8 mouse cellular contexts compared by ENCODE assay signal in genomic region chr14:52044901-52045678, GRCm38 (mm10). TPM values are rescaled to one million over a fixed set of nuclear protein-coding genes. Genes with fewer than 3 reads are reported as not detected.
DNase-seq lines count a peak whose midpoint lies in the region; ATAC-seq and TF ChIP-seq lines count a peak whose summit lies in the region.
"Had no signal": no experiment of that assay in that cellular context is flagged by ENCODE, and none has a peak within 500 bp of the region (broad histone marks: within the 10 kb centered on the region; RNA-seq: fewer than 3 reads in every experiment).

No protein-coding gene starts in this region.

- WGBS in cerebellum, adult 2 months, result 16% methylated on average over 8 of the region's 8 CpGs
- WGBS in forebrain, embryonic 15.5 days, result 13% methylated on average over 8 of the region's 8 CpGs
- 8% methylated on average over 8 of the region's 8 CpGs for WGBS in midbrain, embryonic 13.5 days

- peak; percentile 28 for DNase-seq in ovary, postnatal 36 days (ENCODE audit: low spot score)
- no peak for DNase-seq in ovary, postnatal 10 days (ENCODE audit: low spot score)
- peak; percentile 58 to 61 for DNase-seq in cerebellum, adult 2 months
- peak; percentile 38 for DNase-seq in kidney, postnatal 14 days
- no peak for DNase-seq in adipocyte (ENCODE audit: low spot score)

- H3K9me3 ChIP-seq in forebrain, embryonic 15.5 days, result no peaks in the 10 kb centered on the region
- H3K9me3 ChIP-seq in midbrain, embryonic 13.5 days, result no peaks in the 10 kb centered on the region

- peak; percentile 60; the same call in 1 of the 2 replicates for ATAC-seq in forebrain, embryonic 15.5 days (replicated peaks)
- peak; percentile 83 for ATAC-seq in midbrain, embryonic 13.5 days

- no peak for TF ChIP-seq POLR2A in cerebellum, adult 2 months (IDR thresholded peaks at IDR 0.05; ENCODE audit: borderline replicate concordance, insufficient read depth, low read length)

- no peak overlapping the region for H3K4me2 ChIP-seq in forebrain, embryonic 15.5 days (replicated peaks)
- no peak overlapping the region for H3K4me2 ChIP-seq in midbrain, embryonic 13.5 days (replicated peaks)

- no peak overlapping the region for H3K4me3 ChIP-seq in cerebellum, adult 2 months (replicated peaks; ENCODE audit: insufficient read depth, low read depth, low read length)
- no peak overlapping the region for H3K4me3 ChIP-seq in forebrain, embryonic 15.5 days
- H3K4me3 ChIP-seq in midbrain, embryonic 13.5 days (replicated peaks), result no peak overlapping the region

- H3K27me3 ChIP-seq in cerebellum, adult 2 months (ENCODE audit: control insufficient read depth, insufficient read depth, low read length), result no peaks in the 10 kb centered on the region
- H3K27me3 ChIP-seq in forebrain, embryonic 15.5 days, result no peaks in the 10 kb centered on the region
- no peaks in the 10 kb centered on the region for H3K27me3 ChIP-seq in midbrain, embryonic 13.5 days

- H3K27ac ChIP-seq in cerebellum, adult 2 months (ENCODE audit: insufficient read depth, low read length), result no peak overlapping the region
- no peak overlapping the region for H3K27ac ChIP-seq in forebrain, embryonic 15.5 days (replicated peaks)
- no peak overlapping the region for H3K27ac ChIP-seq in midbrain, embryonic 13.5 days

- H3K4me1 ChIP-seq in cerebellum, adult 2 months (ENCODE audit: control insufficient read depth, insufficient read depth, low read length), result peaks cover 8% of the 10 kb centered on the region; the same call in 1 of the 2 replicates
- peaks cover 5% of the 10 kb centered on the region for H3K4me1 ChIP-seq in forebrain, embryonic 15.5 days
- H3K4me1 ChIP-seq in midbrain, embryonic 13.5 days (replicated peaks), result peaks cover 19% of the 10 kb centered on the region

- H3K36me3 ChIP-seq in forebrain, embryonic 15.5 days, result no peaks in the 10 kb centered on the region
- no peaks in the 10 kb centered on the region for H3K36me3 ChIP-seq in midbrain, embryonic 13.5 days

- TF ChIP-seq CTCF in cerebellum, adult 2 months (IDR thresholded peaks at IDR 0.05; ENCODE audit: borderline replicate concordance, insufficient read depth, low read depth, low read length), result peak; percentile 65; the same call in 1 of the 2 replicates

- H3K9ac ChIP-seq in forebrain, embryonic 15.5 days (replicated peaks), result no peak overlapping the region
- H3K9ac ChIP-seq in midbrain, embryonic 13.5 days (replicated peaks), result no peak overlapping the region

RNA-seq across cellular contexts. Expression of gene Olfr221, which starts 2.8 kb away (rescaled TPM):
- polyA plus RNA-seq in cerebellum, adult 2 months (2012; rRNA removed), result 0.03 and 0.10 TPM in 2 replicates
- polyA plus RNA-seq in forebrain, embryonic 15.5 days (2015; fragmentation: Nextera tagmentation; extraction: Ambion mirVana), result not detected in 2 replicates
- polyA plus RNA-seq in midbrain, embryonic 13.5 days (2015; fragmentation: Nextera tagmentation; extraction: Ambion mirVana), result not detected in 2 replicates
- polyA plus RNA-seq: gonadal fat pad, adult 2 months had no signal

RNA-seq across cellular contexts. Expression of gene Zfp219, which starts 24.6 kb away (rescaled TPM):
- 184 and 188 TPM in 2 replicates for polyA plus RNA-seq in cerebellum, adult 2 months (2012; rRNA removed)
- polyA plus RNA-seq in forebrain, embryonic 15.5 days (2015; fragmentation: Nextera tagmentation; extraction: Ambion mirVana), result 43.3 and 48.9 TPM in 2 replicates
- polyA plus RNA-seq in midbrain, embryonic 13.5 days (2015; fragmentation: Nextera tagmentation; extraction: Ambion mirVana), result 56.0 and 63.6 TPM in 2 replicates

RNA-seq across cellular contexts. Expression of gene Tmem253, which starts 29.6 kb away (rescaled TPM):
- 2.0 and 2.4 TPM in 2 replicates for polyA plus RNA-seq in cerebellum, adult 2 months (2012; rRNA removed)
- polyA plus RNA-seq in forebrain, embryonic 15.5 days (2015; fragmentation: Nextera tagmentation; extraction: Ambion mirVana), result 0.28 and 0.64 TPM in 2 replicates
- 0.82 and 0.92 TPM in 2 replicates for polyA plus RNA-seq in midbrain, embryonic 13.5 days (2015; fragmentation: Nextera tagmentation; extraction: Ambion mirVana)

RNA-seq across cellular contexts. Expression of gene Hnrnpc, which starts 58.7 kb away (rescaled TPM):
- polyA plus RNA-seq in cerebellum, adult 2 months (2012; rRNA removed), result 254 and 281 TPM in 2 replicates
- 710 and 729 TPM in 2 replicates for polyA plus RNA-seq in forebrain, embryonic 15.5 days (2015; fragmentation: Nextera tagmentation; extraction: Ambion mirVana)
- polyA plus RNA-seq in midbrain, embryonic 13.5 days (2015; fragmentation: Nextera tagmentation; extraction: Ambion mirVana), result 705 and 728 TPM in 2 replicates

Comparison
In these comparisons a context has a peak if more than half of its experiments do, and no peak if none do; other contexts are left out.
1. DNase-seq: peak in ovary, postnatal 36 days (single experiment), cerebellum, adult 2 months (2 of 2) and kidney, postnatal 14 days (single experiment); none in ovary, postnatal 10 days (single experiment) and adipocyte (single experiment).